Mouse (Mus musculus): ENCODE measurements around the gene St6galnac3. TPM values are rescaled to one million over a fixed set of nuclear protein-coding genes. Genes with fewer than 3 reads are reported as not detected.

Gene St6galnac3
- polyA plus RNA-seq, 1 experiment: 13.6 TPM

DNA sequence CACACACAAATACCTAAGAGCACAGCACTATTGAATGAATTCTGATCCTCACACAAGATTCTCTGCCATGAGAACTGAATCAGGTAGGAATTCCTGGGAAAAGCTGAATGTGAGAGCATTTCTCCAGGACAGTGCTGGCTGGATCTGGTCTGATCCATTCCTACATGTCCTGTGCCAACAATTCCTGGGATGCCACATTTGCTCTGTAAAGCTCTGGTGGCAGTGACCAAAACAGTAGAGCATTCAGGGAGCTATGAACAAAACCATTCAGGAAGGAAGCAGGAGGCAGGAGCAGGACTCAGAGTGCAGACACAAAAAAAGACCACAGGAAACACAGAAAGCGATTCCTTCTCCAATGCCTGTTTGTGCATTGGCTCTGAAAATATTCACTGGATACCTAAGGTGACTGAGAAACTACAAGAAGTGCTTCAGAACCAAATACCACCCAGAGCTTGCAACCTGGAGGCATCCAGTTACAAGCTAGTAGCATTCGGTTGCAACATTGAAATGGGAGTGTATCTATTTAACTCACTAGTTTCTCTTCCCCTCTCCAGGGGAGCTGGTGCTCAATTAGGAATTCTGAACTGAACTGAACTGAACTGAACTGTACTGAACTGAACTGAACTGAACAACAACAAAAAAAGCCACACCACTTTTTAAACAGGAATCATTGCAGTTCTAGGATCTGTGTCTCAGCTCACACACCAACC is 88.7 kb downstream of the St6galnac3 start:
- Histone ChIP-seq H3K4me1 (ENCODE audit: control insufficient read depth, insufficient read depth, low read length) (no peaks in the 10 kb centered on the region), H3K4me3 (replicated peaks; ENCODE audit: control insufficient read depth, low read depth, low read length) (no peak overlapping the region), H3K27ac (ENCODE audit: control insufficient read depth, insufficient read depth, low read depth, low read length, poor library complexity) (no peak overlapping the region; the same call in 1 of the 2 replicates)
- no peak for TF ChIP-seq CTCF (IDR thresholded peaks at IDR 0.05; ENCODE audit: control insufficient read depth, insufficient read depth, low read length)
- TF ChIP-seq POLR2A (IDR thresholded peaks at IDR 0.05; ENCODE audit: borderline replicate concordance, control insufficient read depth, low read depth, low read length): no peak
- WGBS: 45% methylated on average over 2 of the region's 2 CpGs

DNA sequence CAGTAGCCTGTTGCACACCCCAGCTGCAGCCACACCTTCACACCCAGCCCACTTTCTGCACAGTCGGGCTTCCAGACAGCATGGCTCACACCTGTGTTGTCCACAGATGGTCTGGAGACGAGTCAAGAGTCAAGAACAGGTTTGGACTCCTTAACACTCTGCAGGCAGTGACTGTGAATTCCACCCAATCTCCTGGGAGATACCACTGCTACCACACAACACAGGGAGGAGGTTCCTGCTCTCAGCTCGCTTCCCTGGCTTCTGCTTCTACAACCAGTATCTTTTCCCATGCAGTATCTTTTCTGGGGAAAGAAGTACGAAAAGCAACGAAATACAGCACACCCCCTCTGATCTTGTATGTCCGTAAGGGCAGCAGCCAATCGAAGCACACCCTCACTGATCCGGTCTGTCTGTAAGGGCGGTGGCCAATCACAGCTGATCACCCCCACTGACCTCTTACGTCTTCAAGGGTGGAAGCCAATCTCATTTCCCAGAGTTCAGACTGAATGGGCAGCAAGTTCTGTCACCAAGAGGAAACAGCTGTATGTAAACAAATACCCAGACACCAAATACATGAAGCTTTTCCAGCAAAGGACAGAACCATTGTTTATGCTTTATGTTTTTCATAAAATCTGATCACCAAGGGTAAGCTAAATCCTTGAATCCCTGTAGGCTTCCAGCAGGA is 92.8 kb downstream of the St6galnac3 start:
- no peaks in the 10 kb centered on the region for H3K4me1 ChIP-seq (ENCODE audit: control insufficient read depth, insufficient read depth, low read length)
- no peak for TF ChIP-seq CTCF (IDR thresholded peaks at IDR 0.05; ENCODE audit: control insufficient read depth, insufficient read depth, low read length)
- TF ChIP-seq POLR2A (IDR thresholded peaks at IDR 0.05; ENCODE audit: borderline replicate concordance, control insufficient read depth, low read depth, low read length): no peak
- no peak overlapping the region for H3K27ac ChIP-seq (ENCODE audit: control insufficient read depth, insufficient read depth, low read depth, low read length, poor library complexity)
- WGBS: 88% methylated on average over 10 of the region's 10 CpGs
- H3K4me3 ChIP-seq (replicated peaks; ENCODE audit: control insufficient read depth, low read depth, low read length): no peak overlapping the region

- no peak overlapping the region for H3K4me3 ChIP-seq (replicated peaks; ENCODE audit: control insufficient read depth, low read depth, low read length)
- no peak overlapping the region for H3K27ac ChIP-seq (ENCODE audit: control insufficient read depth, insufficient read depth, low read depth, low read length, poor library complexity)
- H3K4me1 ChIP-seq (ENCODE audit: control insufficient read depth, insufficient read depth, low read length): no peaks in the 10 kb centered on the region
- WGBS: 82% methylated on average over 5 of the region's 5 CpGs
- TF ChIP-seq CTCF (IDR thresholded peaks at IDR 0.05; ENCODE audit: control insufficient read depth, insufficient read depth, low read length) (no peak), POLR2A (IDR thresholded peaks at IDR 0.05; ENCODE audit: borderline replicate concordance, control insufficient read depth, low read depth, low read length) (no peak)
These were observed 98.7 kb downstream of the St6galnac3 start for GRCm38 (mm10) chr3:153626237-153626636.

- Histone ChIP-seq H3K4me1 (ENCODE audit: control insufficient read depth, insufficient read depth, low read length) (no peaks in the 10 kb centered on the region), H3K27ac (ENCODE audit: control insufficient read depth, insufficient read depth, low read depth, low read length, poor library complexity) (no peak overlapping the region), H3K4me3 (replicated peaks; ENCODE audit: control insufficient read depth, low read depth, low read length) (no peak overlapping the region)
- WGBS: 88% methylated on average over 7 of the region's 7 CpGs
- TF ChIP-seq CTCF (IDR thresholded peaks at IDR 0.05; ENCODE audit: control insufficient read depth, insufficient read depth, low read length): no peak
These were observed 106.0 kb downstream of the St6galnac3 start for GRCm38 (mm10) chr3:153618976-153619375.

- no peak overlapping the region for H3K4me3 ChIP-seq (replicated peaks; ENCODE audit: control insufficient read depth, low read depth, low read length)
- no peak overlapping the region for H3K27ac ChIP-seq (ENCODE audit: control insufficient read depth, insufficient read depth, low read depth, low read length, poor library complexity)
- no peaks in the 10 kb centered on the region for H3K4me1 ChIP-seq (ENCODE audit: control insufficient read depth, insufficient read depth, low read length)
- 6% methylated on average over 8 of the region's 8 CpGs for WGBS
- TF ChIP-seq CTCF (IDR thresholded peaks at IDR 0.05; ENCODE audit: control insufficient read depth, insufficient read depth, low read length) (no peak), POLR2A (IDR thresholded peaks at IDR 0.05; ENCODE audit: borderline replicate concordance, control insufficient read depth, low read depth, low read length) (no peak)
These were observed 108.1 kb downstream of the St6galnac3 start for GRCm38 (mm10) chr3:153616849-153617248.

- Histone ChIP-seq H3K27ac (ENCODE audit: control insufficient read depth, insufficient read depth, low read depth, low read length, poor library complexity) (no peak overlapping the region), H3K4me1 (ENCODE audit: control insufficient read depth, insufficient read depth, low read length) (no peaks in the 10 kb centered on the region; the same call in 1 of the 2 replicates), H3K4me3 (replicated peaks; ENCODE audit: control insufficient read depth, low read depth, low read length) (no peak overlapping the region)
- TF ChIP-seq POLR2A (IDR thresholded peaks at IDR 0.05; ENCODE audit: borderline replicate concordance, control insufficient read depth, low read depth, low read length) (no peak), CTCF (IDR thresholded peaks at IDR 0.05; ENCODE audit: control insufficient read depth, insufficient read depth, low read length) (no peak)
- 89% methylated on average over 13 of the region's 13 CpGs for WGBS
These were observed 114.7 kb downstream of the St6galnac3 start for GRCm38 (mm10) chr3:153610239-153610638.

- TF ChIP-seq POLR2A (IDR thresholded peaks at IDR 0.05; ENCODE audit: borderline replicate concordance, control insufficient read depth, low read depth, low read length) (no peak), CTCF (IDR thresholded peaks at IDR 0.05; ENCODE audit: control insufficient read depth, insufficient read depth, low read length) (no peak)
- Histone ChIP-seq H3K4me3 (replicated peaks; ENCODE audit: control insufficient read depth, low read depth, low read length) (no peak overlapping the region), H3K4me1 (ENCODE audit: control insufficient read depth, insufficient read depth, low read length) (no peaks in the 10 kb centered on the region; the same call in 1 of the 2 replicates), H3K27ac (ENCODE audit: control insufficient read depth, insufficient read depth, low read depth, low read length, poor library complexity) (no peak overlapping the region)
- WGBS: 84% methylated on average over 3 of the region's 3 CpGs
These were observed 118.6 kb downstream of the St6galnac3 start for GRCm38 (mm10) chr3:153606331-153606730.

- WGBS: 90% methylated on average over 11 of the region's 11 CpGs
- TF ChIP-seq POLR2A (IDR thresholded peaks at IDR 0.05; ENCODE audit: borderline replicate concordance, control insufficient read depth, low read depth, low read length) (no peak), CTCF (IDR thresholded peaks at IDR 0.05; ENCODE audit: control insufficient read depth, insufficient read depth, low read length) (no peak)
- Histone ChIP-seq H3K27ac (ENCODE audit: control insufficient read depth, insufficient read depth, low read depth, low read length, poor library complexity) (no peak overlapping the region), H3K4me1 (ENCODE audit: control insufficient read depth, insufficient read depth, low read length) (no peaks in the 10 kb centered on the region; the same call in 1 of the 2 replicates), H3K4me3 (replicated peaks; ENCODE audit: control insufficient read depth, low read depth, low read length) (no peak overlapping the region)
These were observed 119.2 kb downstream of the St6galnac3 start for GRCm38 (mm10) chr3:153605767-153606098.

Data from bone marrow, adult 2 months (tissue).